Mouse (Mus musculus): Measurements from ENCODE around the gene Il3. TPM values are rescaled to one million over a fixed set of nuclear protein-coding genes. Genes with fewer than 3 reads are reported as not detected.

Il3 gene
- polyA plus RNA-seq, 1 experiment, result not detected

DNA sequence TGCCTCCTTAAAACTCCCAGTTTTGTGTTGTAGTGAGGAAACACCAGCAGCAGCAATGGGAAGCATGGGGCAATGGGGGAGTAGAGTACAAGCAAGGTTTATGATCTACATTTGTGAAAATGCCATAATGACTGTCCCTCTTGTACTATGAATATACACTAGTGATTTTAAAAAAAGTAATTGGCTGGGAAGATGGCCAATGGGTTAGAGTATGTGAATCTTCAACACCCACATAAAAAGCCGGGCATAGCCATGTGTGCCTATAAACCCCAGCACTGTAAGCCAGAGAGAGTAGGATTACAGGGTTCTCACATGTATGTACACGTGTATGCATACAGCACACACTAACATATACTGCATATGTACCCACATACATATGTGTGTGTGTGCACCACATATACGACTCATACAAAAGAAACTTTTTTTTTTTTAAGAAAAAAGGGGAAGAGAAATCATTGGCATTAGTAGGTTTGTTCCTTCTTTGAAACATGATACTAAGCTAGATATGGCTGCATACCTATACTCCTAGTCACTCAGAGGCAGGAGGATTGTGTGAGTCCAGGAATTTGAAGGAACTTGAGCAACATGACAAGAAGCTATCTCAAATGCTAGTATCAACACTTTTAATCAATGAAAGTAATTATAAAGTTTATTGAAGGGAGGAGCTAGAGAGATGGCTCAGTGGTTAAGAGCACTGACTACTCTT, 2.3 kb upstream of the Il3 start:
- 88% methylated on average over 3 of the region's 3 CpGs for WGBS
- H3K27me3 ChIP-seq (ENCODE audit: control insufficient read depth, insufficient read depth, low read length), result no peaks in the 10 kb centered on the region
- no peak overlapping the region for H3K27ac ChIP-seq (ENCODE audit: insufficient read depth, low read length)
- no peak for TF ChIP-seq POLR2A (IDR thresholded peaks at IDR 0.05; ENCODE audit: borderline replicate concordance, insufficient read depth, low read length)
- no peak for TF ChIP-seq CTCF (IDR thresholded peaks at IDR 0.05; ENCODE audit: borderline replicate concordance, insufficient read depth, low read depth, low read length)
- H3K4me3 ChIP-seq (replicated peaks; ENCODE audit: insufficient read depth, low read depth, low read length), result no peak overlapping the region
- H3K4me1 ChIP-seq (ENCODE audit: control insufficient read depth, insufficient read depth, low read length), result no peaks in the 10 kb centered on the region
- DNase-seq, result no peak

DNA sequence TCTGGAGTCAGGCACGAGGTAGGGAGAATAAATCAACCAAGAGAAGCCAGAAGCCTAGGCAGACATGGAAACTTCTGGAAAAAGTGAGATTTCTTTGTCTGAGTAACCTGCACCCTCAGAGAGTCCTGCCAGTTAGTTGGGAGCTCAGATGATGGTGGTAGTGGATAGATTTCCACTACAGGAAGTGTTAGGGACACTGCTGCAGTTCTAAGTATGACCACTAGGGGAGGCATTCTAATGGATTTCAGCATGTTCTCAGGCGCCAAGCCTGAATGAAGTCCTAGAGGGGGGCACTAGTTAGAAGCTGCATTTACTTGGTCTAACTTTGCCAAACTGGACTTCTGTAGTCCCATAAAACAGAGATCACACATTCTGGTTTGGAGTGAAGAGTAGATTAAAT, 2.5 kb downstream of the Il3 start:
- TF ChIP-seq CTCF (IDR thresholded peaks at IDR 0.05; ENCODE audit: borderline replicate concordance, insufficient read depth, low read depth, low read length) (peak; percentile 74), POLR2A (IDR thresholded peaks at IDR 0.05; ENCODE audit: borderline replicate concordance, insufficient read depth, low read length) (no peak)
- 51% methylated on average over 2 of the region's 2 CpGs for WGBS
- no peaks in the 10 kb centered on the region for H3K27me3 ChIP-seq (ENCODE audit: control insufficient read depth, insufficient read depth, low read length)
- no peak overlapping the region for H3K27ac ChIP-seq (ENCODE audit: insufficient read depth, low read length)
- no peak overlapping the region for H3K4me3 ChIP-seq (replicated peaks; ENCODE audit: insufficient read depth, low read depth, low read length)
- DNase-seq, result peak; percentile 48 to 55
- H3K4me1 ChIP-seq (ENCODE audit: control insufficient read depth, insufficient read depth, low read length), result no peaks in the 10 kb centered on the region

DNA sequence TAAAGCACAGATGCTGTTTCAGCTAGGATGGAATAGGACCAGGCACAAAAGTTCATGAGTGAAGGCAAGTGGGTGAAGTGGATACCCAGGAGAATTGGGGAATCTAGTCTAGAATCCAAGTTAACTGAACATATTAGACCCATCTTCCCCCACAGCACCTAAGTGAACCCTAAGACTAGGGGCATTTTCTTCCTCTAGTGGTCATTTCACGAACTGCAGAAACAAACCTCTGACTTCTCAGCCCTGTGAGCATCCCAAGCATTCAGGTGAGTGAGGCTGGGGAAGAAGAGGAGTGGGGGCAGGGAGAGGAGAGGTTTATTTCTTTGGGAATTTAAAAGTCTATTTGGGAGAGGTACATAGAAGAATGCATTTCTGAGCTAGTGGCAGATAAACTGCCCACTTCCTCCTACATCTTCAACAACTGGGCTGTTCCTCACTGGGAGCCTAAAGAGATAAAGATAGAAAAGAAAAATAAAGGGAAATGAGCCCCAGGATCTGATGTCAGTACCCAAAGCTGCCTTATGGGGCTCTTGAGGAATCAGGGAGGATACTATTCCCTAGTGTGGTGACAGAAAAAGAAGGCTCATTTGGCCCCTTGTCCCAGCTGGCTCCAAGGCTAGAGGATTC, 3.6 kb downstream of the Il3 start:
- Histone ChIP-seq H3K4me3 (replicated peaks; ENCODE audit: insufficient read depth, low read depth, low read length) (no peak overlapping the region), H3K4me1 (ENCODE audit: control insufficient read depth, insufficient read depth, low read length) (no peaks in the 10 kb centered on the region), H3K27me3 (ENCODE audit: control insufficient read depth, insufficient read depth, low read length) (no peaks in the 10 kb centered on the region), H3K27ac (ENCODE audit: insufficient read depth, low read length) (no peak overlapping the region)
- TF ChIP-seq POLR2A (IDR thresholded peaks at IDR 0.05; ENCODE audit: borderline replicate concordance, insufficient read depth, low read length), result no peak
- peak; percentile 12; the same call in 1 of the 2 replicates for TF ChIP-seq CTCF (IDR thresholded peaks at IDR 0.05; ENCODE audit: borderline replicate concordance, insufficient read depth, low read depth, low read length)
- no peak for DNase-seq
- 21% methylated on average over 1 of the region's 1 CpGs for WGBS

DNA sequence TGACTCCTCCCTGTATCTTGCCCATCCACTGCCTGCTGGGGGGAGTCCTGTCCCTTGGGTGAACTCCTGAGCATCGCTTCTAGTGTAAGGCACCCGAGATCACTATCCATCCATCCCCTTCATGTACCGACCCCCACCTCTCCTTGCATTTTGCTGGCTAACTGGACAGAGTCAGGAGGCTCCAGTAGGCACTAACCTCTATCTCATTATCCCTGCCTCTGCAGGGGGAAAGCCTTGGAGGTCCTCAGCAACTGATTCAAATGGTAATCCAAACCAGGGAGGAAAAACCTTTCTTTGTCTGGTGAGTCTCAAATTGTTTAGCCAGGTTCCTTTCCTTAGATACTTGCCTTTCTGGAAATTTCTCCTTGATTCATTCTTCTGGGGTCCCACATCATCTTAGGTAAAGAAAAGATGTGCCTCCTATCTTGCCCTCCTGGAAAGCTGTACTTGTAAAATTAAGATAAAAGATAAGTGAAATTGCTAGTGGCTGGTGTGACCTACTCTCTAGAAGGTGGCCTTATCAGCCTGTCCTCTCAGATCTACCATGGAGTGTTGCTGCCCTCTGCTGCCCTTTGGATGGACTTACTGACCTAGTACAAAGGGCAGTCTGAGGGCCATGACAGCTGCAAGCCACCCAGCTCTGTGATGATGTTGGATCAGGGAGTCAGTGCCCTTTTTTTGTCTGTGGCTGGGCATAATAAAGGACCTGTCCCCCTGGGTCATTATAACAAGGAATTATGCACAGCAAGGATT, 10.3 kb downstream of the Il3 start:
- 72% methylated on average over 3 of the region's 3 CpGs for WGBS
- Histone ChIP-seq H3K27ac (ENCODE audit: insufficient read depth, low read length) (no peak overlapping the region), H3K4me1 (ENCODE audit: control insufficient read depth, insufficient read depth, low read length) (no peaks in the 10 kb centered on the region), H3K27me3 (ENCODE audit: control insufficient read depth, insufficient read depth, low read length) (no peaks in the 10 kb centered on the region), H3K4me3 (replicated peaks; ENCODE audit: insufficient read depth, low read depth, low read length) (no peak overlapping the region)
- TF ChIP-seq CTCF (IDR thresholded peaks at IDR 0.05; ENCODE audit: borderline replicate concordance, insufficient read depth, low read depth, low read length), result peak; percentile 96
- no peak for TF ChIP-seq POLR2A (IDR thresholded peaks at IDR 0.05; ENCODE audit: borderline replicate concordance, insufficient read depth, low read length)
- DNase-seq, result peak; percentile 81 to 84

DNA sequence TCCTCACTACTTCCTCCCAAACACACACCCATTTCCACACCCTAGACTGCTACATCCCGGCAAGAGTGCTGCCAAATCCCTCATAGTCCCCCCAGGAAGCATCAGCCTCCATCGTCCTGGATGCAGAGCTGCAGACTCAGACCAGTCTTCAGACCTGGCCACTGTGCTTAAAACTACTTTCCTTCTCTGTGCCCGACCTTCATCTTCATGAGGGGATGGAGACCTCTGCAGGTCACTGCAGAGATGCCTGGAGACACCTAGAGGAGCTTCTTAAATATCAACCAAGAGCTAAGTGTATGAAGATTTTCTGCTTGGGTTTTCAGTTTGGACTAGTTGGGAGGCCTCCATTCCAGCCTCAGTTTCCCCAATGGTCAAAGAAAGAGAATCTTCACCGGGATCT, 13.0 kb downstream of the Il3 start:
- no peak overlapping the region for H3K4me3 ChIP-seq (replicated peaks; ENCODE audit: insufficient read depth, low read depth, low read length)
- no peak overlapping the region for H3K27ac ChIP-seq (ENCODE audit: insufficient read depth, low read length)
- TF ChIP-seq CTCF (IDR thresholded peaks at IDR 0.05; ENCODE audit: borderline replicate concordance, insufficient read depth, low read depth, low read length) (peak; percentile 62), POLR2A (IDR thresholded peaks at IDR 0.05; ENCODE audit: borderline replicate concordance, insufficient read depth, low read length) (no peak)
- no peaks in the 10 kb centered on the region for H3K27me3 ChIP-seq (ENCODE audit: control insufficient read depth, insufficient read depth, low read length)
- H3K4me1 ChIP-seq (ENCODE audit: control insufficient read depth, insufficient read depth, low read length), result no peaks in the 10 kb centered on the region
- 45% methylated on average over 4 of the region's 4 CpGs for WGBS
- peak; percentile 27 to 36 for DNase-seq

DNA sequence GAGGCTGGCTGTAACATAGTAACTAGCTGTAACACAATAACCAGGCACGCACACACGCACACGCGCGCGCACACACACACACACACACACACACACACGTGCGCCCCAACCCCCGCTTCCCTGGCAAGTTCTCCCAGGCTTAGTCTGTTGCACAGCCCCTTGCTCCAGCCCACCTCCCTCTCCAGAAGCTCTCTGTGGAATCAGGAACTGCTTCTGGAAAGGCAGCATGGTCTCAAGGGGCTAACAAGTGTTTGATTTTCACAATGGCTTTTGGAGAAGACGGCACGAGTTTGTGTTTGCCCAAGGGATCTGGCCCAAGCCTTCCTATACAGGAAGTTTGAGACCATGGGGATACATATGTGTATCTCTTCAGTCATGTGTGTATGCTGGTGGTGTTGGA, 16.5 kb downstream of the Il3 start:
- DNase-seq, result no peak
- no peak for TF ChIP-seq POLR2A (IDR thresholded peaks at IDR 0.05; ENCODE audit: borderline replicate concordance, insufficient read depth, low read length)
- TF ChIP-seq CTCF (IDR thresholded peaks at IDR 0.05; ENCODE audit: borderline replicate concordance, insufficient read depth, low read depth, low read length), result no peak

DNA sequence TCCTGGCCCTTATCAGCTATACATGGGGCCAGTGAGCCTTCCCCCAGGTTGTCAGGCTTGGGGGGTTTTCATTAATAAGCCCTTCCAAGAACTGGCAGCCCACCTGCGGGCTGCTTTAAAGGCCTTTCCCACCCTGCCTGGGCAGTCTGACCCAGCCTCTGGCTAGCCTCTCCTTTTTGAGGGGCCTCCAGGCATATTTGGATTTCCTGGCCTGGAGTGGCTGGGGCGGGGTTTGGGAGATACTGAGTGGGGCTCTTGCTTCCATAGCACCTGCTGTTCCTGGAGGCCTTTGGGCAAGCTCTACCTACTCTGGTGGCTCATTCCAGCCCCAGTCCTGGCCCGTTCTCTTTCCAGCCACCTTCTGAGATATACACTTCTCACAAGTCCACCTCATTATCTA, 17.3 kb downstream of the Il3 start:
- 84% methylated on average over 3 of the region's 3 CpGs for WGBS

More for the DNA sequence above, 16.5 kb downstream of the Il3 start:
- Histone ChIP-seq H3K4me3 (replicated peaks; ENCODE audit: insufficient read depth, low read depth, low read length) (no peak overlapping the region), H3K4me1 (ENCODE audit: control insufficient read depth, insufficient read depth, low read length) (no peaks in the 10 kb centered on the region), H3K27me3 (ENCODE audit: control insufficient read depth, insufficient read depth, low read length) (no peaks in the 10 kb centered on the region), H3K27ac (ENCODE audit: insufficient read depth, low read length) (no peak overlapping the region)
- WGBS, result 95% methylated on average over 11 of the region's 11 CpGs

More for the DNA sequence above, 17.3 kb downstream of the Il3 start:
- H3K4me3 ChIP-seq (replicated peaks; ENCODE audit: insufficient read depth, low read depth, low read length), result no peak overlapping the region
- H3K27me3 ChIP-seq (ENCODE audit: control insufficient read depth, insufficient read depth, low read length), result no peaks in the 10 kb centered on the region
- H3K4me1 ChIP-seq (ENCODE audit: control insufficient read depth, insufficient read depth, low read length), result no peaks in the 10 kb centered on the region
- DNase-seq, result no peak
- H3K27ac ChIP-seq (ENCODE audit: insufficient read depth, low read length), result no peak overlapping the region
- TF ChIP-seq CTCF (IDR thresholded peaks at IDR 0.05; ENCODE audit: borderline replicate concordance, insufficient read depth, low read depth, low read length), result no peak
- TF ChIP-seq POLR2A (IDR thresholded peaks at IDR 0.05; ENCODE audit: borderline replicate concordance, insufficient read depth, low read length), result no peak

Measured in cerebellum, adult 2 months (tissue).